Mouse (Mus musculus): ENCODE data around the gene Fbxw25.
"Not testable (repeated sequence)": the region's sequence is repeated elsewhere in the genome, so short reads cannot be mapped to it uniquely, and the experiment has no call there.

The Fbxw25 gene

GRCm38 (mm10) chr9:109664552-109664951 is at the start of gene Fbxw25:
Gene Fbxw25, minus strand, starts transcription at chr9:109664652.
- DNase-seq: not testable (repeated sequence)

GRCm38 (mm10) chr9:109702600-109702999 is 38.1 kb upstream of the Fbxw25 start, which contains the start of gene Fbxw18:
Gene Fbxw18, minus strand, starts transcription at chr9:109702700.
- DNase-seq: not testable (repeated sequence)

GRCm38 (mm10) chr9:109685299-109685698 is 20.8 kb upstream of the Fbxw25 start:
- DNase-seq: peak; percentile 70 to 71

GRCm38 (mm10) chr9:109625957-109626356 is 38.5 kb downstream of the Fbxw25 start, which contains the start of gene Fbxw24:
Gene Fbxw24, minus strand, starts transcription at chr9:109626057.
- DNase-seq: not testable (repeated sequence)

GRCm38 (mm10) chr9:109606837-109607236 is 57.6 kb downstream of the Fbxw25 start:
- DNase-seq: peak; percentile 53 to 55

- peak; percentile 2 to 4 for DNase-seq
These were observed 62.3 kb downstream of the Fbxw25 start for GRCm38 (mm10) chr9:109602128-109602527.

- DNase-seq: no peak
These were observed 67.2 kb downstream of the Fbxw25 start for GRCm38 (mm10) chr9:109597226-109597625.

Measured in cerebellum, postnatal 10 days (tissue).